Mouse (Mus musculus) stomach, embryonic 14.5 days (tissue): ENCODE data around the gene Ppp1r12c. TPM values are rescaled to one million over a fixed set of nuclear protein-coding genes. Genes with fewer than 3 reads are reported as not detected.

Source experiments
- ATAC-seq: fragments of 200-750 bp; cut with Nextera tagmentation; 2 replicates; pipeline ENCODE4 v1.8.0; 2017; ENCODE audit warnings: low read depth, moderate TSS enrichment; ENCODE audit not compliant: insufficient number of reproducible peaks, insufficient read depth, low FRiP score
- H3K27ac ChIP-seq: fragments of 300-500 bp; sonication (generic); 2 replicates; pipeline ENCODE4 v1.5.1; 2014; ENCODE audit warnings: mild to moderate bottlenecking, low read length, moderate library complexity, mixed read lengths
- H3K27me3 ChIP-seq: fragments of 300-500 bp; sonication (generic); 2 replicates; pipeline ENCODE4 v1.6.1; 2014; ENCODE audit warnings: low read length, control low read depth, mixed read lengths; ENCODE audit not compliant: control insufficient read depth, insufficient read depth
- H3K36me3 ChIP-seq: fragments of 300-500 bp; sonication (generic); 2 replicates; pipeline ENCODE4 v1.6.1; 2014; ENCODE audit warnings: mild to moderate bottlenecking, control low read depth, low read length, moderate library complexity, mixed read lengths; ENCODE audit not compliant: control insufficient read depth, insufficient read depth
- H3K4me1 ChIP-seq: fragments of 300-500 bp; sonication (generic); 2 replicates; pipeline ENCODE4 v1.6.1; 2014; ENCODE audit warnings: low read length, control low read depth, mixed read lengths; ENCODE audit not compliant: control insufficient read depth, insufficient read depth
- H3K4me2 ChIP-seq: fragments of 300-500 bp; sonication (generic); replicated peaks from 2 replicates; pipeline ENCODE4 v1.6.1; 2014; ENCODE audit warnings: low read depth, low read length, control low read depth
- H3K4me3 ChIP-seq: fragments of 300-500 bp; sonication (generic); 2 replicates; pipeline ENCODE4 v1.5.1; 2014; ENCODE audit warnings: low read depth, low read length, control low read depth
- H3K9ac ChIP-seq: fragments of 300-500 bp; sonication (generic); replicated peaks from 2 replicates; pipeline ENCODE4 v1.6.1; 2014; ENCODE audit warnings: low read depth, mild to moderate bottlenecking, control low read depth, low read length, moderate library complexity, mixed read lengths
- H3K9me3 ChIP-seq: fragments of 300-500 bp; sonication (generic); 2 replicates; pipeline ENCODE4 v1.6.1; 2016; ENCODE audit warnings: low read depth, low read length, control low read depth; ENCODE audit not compliant: control insufficient read depth
- WGBS: fragments of 180-500 bp; shearing (Covaris S2); extraction: QIAGEN DNeasy Blood & Tissue Kit; methylation state at CpG from one replicate; pipeline ENCODE4 v1.1.7; 2014; 5-methylcytosine and 5-hydroxymethylcytosine counted together
- microRNA-seq: library from miRNA; unstranded; fragments of <30 nt; microRNA quantifications from one replicate; pipeline ENCODE4, GENCODE M21; 2016
- polyA plus RNA-seq: library from polyadenylated mRNA; unstranded; fragments of >200 nt; fragmentation: Nextera tagmentation; extraction: Ambion mirVana; gene quantifications from 2 replicates; pipeline ENCODE4 v1.2.1, GENCODE M21; 2014

Gene Ppp1r12c
- polyA plus RNA-seq, 1 experiment from 2014 or later = 47.2 TPM

DNA sequence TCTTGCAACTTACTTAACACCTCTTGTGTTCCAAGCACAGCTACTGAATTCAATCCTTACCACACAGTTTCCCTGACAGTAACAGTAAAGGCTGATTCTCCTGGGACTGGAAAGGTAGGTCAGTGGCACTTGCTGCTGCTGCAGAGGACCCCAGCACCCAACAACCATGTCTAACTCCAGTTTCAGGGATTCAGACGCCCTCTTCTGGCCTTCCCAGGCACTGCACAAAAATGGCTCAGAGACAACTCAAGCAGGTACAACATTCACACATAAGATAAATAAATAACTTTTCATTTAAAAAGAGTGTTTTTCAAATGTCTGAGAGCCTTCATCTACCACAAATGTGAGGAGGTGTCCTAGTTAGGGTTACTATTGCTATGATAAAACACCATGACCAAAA is 54.3 kb downstream of the Ppp1r12c start:
- H3K36me3 ChIP-seq = peaks cover 14% of the 10 kb centered on the region; the same call in 1 of the 2 replicates
- H3K27me3 ChIP-seq = no peaks in the 10 kb centered on the region
- H3K9me3 ChIP-seq = no peaks in the 10 kb centered on the region
- no peak for ATAC-seq
- no peak overlapping the region for H3K4me2 ChIP-seq
- 0% methylated on average over 1 of the region's 1 CpGs for WGBS
- no peak overlapping the region for H3K9ac ChIP-seq
- peaks cover 10% of the 10 kb centered on the region; the same call in 1 of the 2 replicates for H3K4me1 ChIP-seq
- H3K27ac ChIP-seq = no peak overlapping the region
- H3K4me3 ChIP-seq = no peak overlapping the region

DNA sequence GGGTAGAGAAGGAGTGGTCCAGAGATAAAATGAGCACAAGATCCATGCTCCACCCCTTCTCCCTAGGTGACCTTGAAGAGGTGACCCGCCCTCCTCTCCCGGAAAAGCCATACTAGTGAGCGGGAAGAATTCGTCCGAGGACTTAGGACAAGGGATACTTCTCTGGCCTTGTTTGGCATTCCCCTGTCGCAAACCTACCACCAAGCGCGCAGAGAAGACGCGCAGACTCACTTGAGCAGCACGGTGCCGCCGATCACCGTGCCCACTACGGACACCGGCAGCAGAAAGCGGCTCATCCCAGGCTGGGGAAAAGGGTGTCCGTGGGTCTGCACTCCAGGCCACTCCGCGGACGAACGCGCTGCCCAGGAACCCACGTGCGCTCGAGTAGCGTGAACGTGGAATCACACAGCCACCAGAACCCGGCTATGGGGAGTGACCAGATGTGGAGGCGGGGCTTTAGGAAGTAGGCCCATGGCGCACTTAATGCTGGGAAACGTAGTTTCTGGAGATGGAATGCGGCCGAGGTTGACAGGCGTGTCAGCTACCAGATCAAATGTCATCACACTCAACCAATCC is 56.2 kb downstream of the Ppp1r12c start, which contains the start of gene Rdh13:
Gene Rdh13, minus strand, starts transcription at position 434 of the 576 bp plus-strand sequence.
- H3K4me3 ChIP-seq = peak within 1 kb of the TSS; percentile 85
- ATAC-seq = peak; percentile 93
- H3K27ac ChIP-seq = peak within 1 kb of the TSS; percentile 79; the same call in 1 of the 2 replicates
- H3K9ac ChIP-seq = peak within 1 kb of the TSS; percentile 65
- H3K4me2 ChIP-seq = peak within 1 kb of the TSS; percentile 61
- peaks cover 10% of the 10 kb centered on the region; the same call in 1 of the 2 replicates for H3K4me1 ChIP-seq
- H3K9me3 ChIP-seq = no peaks in the 10 kb centered on the region
- no peaks in the 10 kb centered on the region for H3K27me3 ChIP-seq
- peaks cover 28% of the 10 kb centered on the region; the same call in 1 of the 2 replicates for H3K36me3 ChIP-seq
- under 1% methylated on average over 35 of the region's 35 CpGs for WGBS

GRCm38 (mm10) chr7:4440549-4440948 is 60.9 kb downstream of the Ppp1r12c start:
- peaks cover 50% of the 10 kb centered on the region for H3K36me3 ChIP-seq
- no peak overlapping the region for H3K4me3 ChIP-seq
- H3K27ac ChIP-seq = no peak overlapping the region
- no peak overlapping the region for H3K4me2 ChIP-seq
- no peaks in the 10 kb centered on the region for H3K27me3 ChIP-seq
- ATAC-seq = no peak
- H3K9me3 ChIP-seq = no peaks in the 10 kb centered on the region
- H3K4me1 ChIP-seq = peaks cover 5% of the 10 kb centered on the region; the same call in 1 of the 2 replicates
- whole genome bisulfite sequencing = 89% methylated on average over 10 of the region's 10 CpGs
- no peak overlapping the region for H3K9ac ChIP-seq

GRCm38 (mm10) chr7:4437721-4438120 is 63.8 kb downstream of the Ppp1r12c start:
- no peaks in the 10 kb centered on the region for H3K27me3 ChIP-seq
- H3K9ac ChIP-seq = no peak overlapping the region
- 90% methylated on average over 2 of the region's 2 CpGs for WGBS
- ATAC-seq = no peak
- no peak overlapping the region for H3K4me2 ChIP-seq
- peaks cover 61% of the 10 kb centered on the region for H3K36me3 ChIP-seq
- no peaks in the 10 kb centered on the region for H3K9me3 ChIP-seq
- no peaks in the 10 kb centered on the region for H3K4me1 ChIP-seq
- H3K4me3 ChIP-seq = no peak overlapping the region
- no peak overlapping the region for H3K27ac ChIP-seq

- Histone ChIP-seq H3K9ac (no peak overlapping the region), H3K9me3 (no peaks in the 10 kb centered on the region), H3K4me3 (no peak overlapping the region), H3K4me1 (no peaks in the 10 kb centered on the region), H3K36me3 (peaks cover 54% of the 10 kb centered on the region), H3K27ac (no peak overlapping the region), H3K27me3 (no peaks in the 10 kb centered on the region), H3K4me2 (no peak overlapping the region)
- ATAC-seq = no peak
- 87% methylated on average over 8 of the region's 8 CpGs for WGBS
Measured at GRCm38 (mm10) chr7:4432026-4432425, 69.5 kb downstream of the Ppp1r12c start.

DNA sequence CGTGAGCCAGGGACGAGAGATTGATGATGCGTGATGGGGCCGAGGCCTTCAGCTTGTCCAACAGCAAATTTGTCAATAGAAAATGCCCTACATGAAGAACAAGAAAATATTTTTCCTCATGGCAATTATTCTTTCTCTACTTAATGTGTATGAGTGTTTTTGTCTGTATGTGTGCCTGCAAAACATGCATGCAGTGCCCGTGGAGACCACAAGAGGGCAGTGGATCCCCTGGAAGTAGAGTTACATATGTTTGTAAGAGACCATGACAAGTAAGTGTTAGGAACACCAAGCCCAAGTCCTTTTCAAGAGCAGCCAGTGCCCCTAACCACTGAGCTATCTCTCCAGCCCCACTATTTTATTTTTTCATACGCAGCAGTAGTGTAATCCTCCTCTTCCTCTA is 69.9 kb downstream of the Ppp1r12c start:
- H3K4me1 ChIP-seq = no peaks in the 10 kb centered on the region
- H3K4me2 ChIP-seq = no peak overlapping the region
- no peak overlapping the region for H3K9ac ChIP-seq
- no peaks in the 10 kb centered on the region for H3K27me3 ChIP-seq
- no peak for ATAC-seq
- H3K27ac ChIP-seq = no peak overlapping the region
- peaks cover 50% of the 10 kb centered on the region for H3K36me3 ChIP-seq
- WGBS = 78% methylated on average over 6 of the region's 6 CpGs
- H3K4me3 ChIP-seq = no peak overlapping the region
- H3K9me3 ChIP-seq = no peaks in the 10 kb centered on the region

Small RNAs within 50 kb of the gene (microRNA-seq; reads per million reads assigned to microRNA genes)
- gene Gm24605 = not detected

Other genes starting within 250 kb of the Ppp1r12c start
- gene Ncr1, start 164.0 kb downstream of the Ppp1r12c start, polyA plus RNA-seq = not detected in 2 replicates
- 0.27 and 0.36 TPM in 2 replicates for gene Gp6, start 103.9 kb downstream of the Ppp1r12c start, polyA plus RNA-seq
- 31.9 and 34.6 TPM in 2 replicates for gene Rdh13, start 56.0 kb downstream of the Ppp1r12c start, polyA plus RNA-seq
- gene Eps8l1, start 41.0 kb downstream of the Ppp1r12c start, polyA plus RNA-seq = 5.0 and 7.9 TPM in 2 replicates
- 31.9 and 33.5 TPM in 2 replicates for gene Tnnt1, start 14.7 kb upstream of the Ppp1r12c start, polyA plus RNA-seq
- 2.9 and 3.3 TPM in 2 replicates for gene Tnni3, start 22.5 kb upstream of the Ppp1r12c start, polyA plus RNA-seq
- gene Dnaaf3, start 30.8 kb upstream of the Ppp1r12c start, polyA plus RNA-seq = 0.62 and 0.67 TPM in 2 replicates
- 8.1 and 10.0 TPM in 2 replicates for gene Syt5, start 45.9 kb upstream of the Ppp1r12c start, polyA plus RNA-seq
- gene Ptprh, start 102.4 kb upstream of the Ppp1r12c start, polyA plus RNA-seq = not detected in 2 replicates
- gene Tmem86b, start 129.7 kb upstream of the Ppp1r12c start, polyA plus RNA-seq = 1.4 and 1.6 TPM in 2 replicates
- gene Ppp6r1, start 157.3 kb upstream of the Ppp1r12c start, polyA plus RNA-seq = 10.2 and 11.7 TPM in 2 replicates
- gene Hspbp1, start 183.4 kb upstream of the Ppp1r12c start, polyA plus RNA-seq = 84.8 and 94.2 TPM in 2 replicates
- gene Brsk1, start 188.9 kb upstream of the Ppp1r12c start, polyA plus RNA-seq = 2.3 and 4.0 TPM in 2 replicates
- 0.36 and 0.78 TPM in 2 replicates for gene Tmem150b, start 223.6 kb upstream of the Ppp1r12c start, polyA plus RNA-seq
- gene Kmt5c, start 238.4 kb upstream of the Ppp1r12c start, polyA plus RNA-seq = 59.2 and 59.4 TPM in 2 replicates